Mouse (Mus musculus) kidney, postnatal 10 days (tissue): Measurements from ENCODE around the gene Fndc10.
"Not testable (repeated sequence)": the region's sequence is repeated elsewhere in the genome, so short reads cannot be mapped to it uniquely, and the experiment has no call there.

Experiments used
- DNase-seq: peaks from one replicate; pipeline ENCODE4 v3.0.0; 2021; ENCODE audit warnings: mixed read lengths

The Fndc10 gene

DNA sequence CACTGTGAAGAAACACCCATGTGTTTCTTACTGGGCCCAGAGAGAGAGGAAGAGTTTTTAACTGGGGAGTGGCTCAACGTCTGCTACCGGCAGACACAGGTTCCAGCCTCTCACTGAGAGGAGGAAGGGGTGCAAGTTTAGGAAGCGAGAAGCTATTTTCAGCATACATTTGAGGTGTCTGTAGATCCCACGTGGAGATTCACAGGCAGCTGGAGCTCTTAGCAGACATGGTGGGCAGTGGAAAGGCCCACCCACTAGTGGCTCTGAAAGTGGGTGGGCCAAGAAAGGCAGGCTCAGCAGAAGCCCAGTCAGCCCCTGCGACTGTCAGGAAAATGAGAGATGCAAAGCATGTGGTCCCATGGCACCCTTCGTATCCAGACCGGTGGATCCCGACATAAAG lies 44.1 kb downstream of the Fndc10 start:
- no peak for DNase-seq

DNA sequence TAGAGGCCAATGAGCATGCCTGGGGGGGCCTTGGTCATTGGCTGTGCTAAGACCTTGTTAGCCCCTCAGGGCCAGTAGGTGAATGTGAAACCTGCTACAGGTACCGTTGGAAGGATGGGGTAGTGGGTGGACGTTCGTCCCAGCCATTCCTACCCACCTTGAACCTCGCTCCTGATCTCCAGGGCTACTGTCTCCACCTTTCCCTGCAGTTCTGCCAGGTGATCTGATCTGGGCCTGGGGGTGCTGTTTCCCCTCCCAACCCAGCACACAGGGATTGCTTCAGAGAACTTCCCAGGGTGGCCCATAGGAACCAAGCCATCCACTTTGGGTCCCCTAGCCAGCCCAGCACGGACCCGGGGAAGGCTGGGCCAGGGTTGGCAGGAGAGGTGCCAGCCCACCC lies 45.0 kb downstream of the Fndc10 start:
- DNase-seq, result no peak

DNA sequence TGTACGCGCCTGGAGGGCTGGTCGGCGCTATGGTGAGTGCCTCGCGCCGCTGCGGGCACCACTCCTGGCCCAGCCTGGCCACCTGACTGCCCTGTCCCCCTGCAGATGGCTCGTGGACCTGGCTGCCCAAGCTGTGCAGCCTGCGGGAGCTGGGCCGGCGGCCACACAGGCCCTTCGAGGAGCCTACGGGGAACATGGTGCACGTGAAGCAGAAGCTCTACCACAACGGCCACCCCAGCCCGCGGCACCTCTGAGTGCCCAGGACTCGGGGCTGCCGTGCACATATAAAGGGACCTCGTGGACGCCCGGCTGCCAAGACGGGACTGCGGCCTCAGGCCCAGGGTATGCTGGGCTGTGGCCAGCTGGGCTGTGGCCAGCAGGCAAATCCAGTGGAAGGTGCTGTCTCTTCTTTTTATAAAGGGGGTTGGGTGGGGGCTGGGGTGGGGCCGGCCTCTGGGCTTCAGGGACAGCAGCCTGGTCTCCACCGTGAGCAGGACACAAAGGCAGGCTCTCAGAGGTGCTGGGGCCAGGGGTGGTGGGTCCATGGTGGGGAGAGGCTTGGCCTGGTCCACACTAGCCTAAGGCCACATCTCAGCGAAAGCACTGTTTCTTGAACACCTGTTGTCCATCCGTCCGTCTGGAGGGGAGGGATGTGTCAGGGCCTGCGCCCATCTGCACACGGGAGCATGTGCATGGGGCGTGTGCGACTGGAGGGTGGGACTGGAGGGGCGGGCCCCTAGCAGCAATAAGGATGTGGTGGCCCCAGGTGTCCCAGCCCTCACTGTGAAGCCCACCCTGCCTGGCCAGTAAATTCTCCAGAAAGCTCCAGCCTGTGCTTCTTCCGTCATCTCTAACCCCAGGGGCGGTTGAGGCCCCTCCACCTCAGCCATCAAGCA lies 45.8 kb downstream of the Fndc10 start:
- DNase-seq, result no peak

DNA sequence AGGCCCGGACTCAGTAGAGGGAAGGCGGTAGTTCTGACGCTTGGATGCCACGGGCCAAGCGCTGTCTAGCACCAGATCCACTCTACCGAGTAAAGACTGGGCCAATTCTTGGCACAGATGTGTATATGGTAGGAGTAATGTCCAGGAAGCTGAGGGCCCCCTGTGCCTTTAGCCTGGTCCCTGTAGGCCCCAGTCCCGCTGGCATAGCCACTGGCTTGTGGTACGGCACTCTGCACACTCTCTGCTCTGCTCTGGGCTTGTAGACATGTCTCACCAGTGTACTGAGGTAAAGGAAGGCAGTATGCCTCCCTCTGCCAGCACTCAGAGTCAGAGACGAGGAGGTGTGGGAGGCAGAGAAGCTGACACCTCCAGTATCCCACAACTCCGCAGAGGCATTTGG lies 46.5 kb downstream of the Fndc10 start:
- not testable (repeated sequence) for DNase-seq

DNA sequence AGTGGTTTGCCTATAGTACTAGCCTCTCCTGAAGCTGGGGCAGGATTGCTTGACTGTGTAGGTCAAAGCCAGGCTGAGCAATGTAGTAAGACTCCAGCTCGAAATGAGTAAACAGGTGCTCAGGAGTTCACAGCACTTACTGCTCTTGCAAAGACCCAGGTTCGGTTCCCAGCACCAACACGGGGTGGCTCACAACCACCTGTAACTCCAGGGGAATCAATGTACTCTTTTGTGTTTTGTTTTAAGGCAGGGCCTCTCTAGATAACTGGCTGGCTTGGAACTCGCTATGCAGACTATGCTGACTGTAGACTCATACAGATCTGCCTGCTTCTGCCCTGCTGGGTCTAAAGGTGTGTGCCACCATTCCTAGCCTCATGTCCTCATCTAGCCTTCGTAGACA lies 48.5 kb downstream of the Fndc10 start:
- DNase-seq, result no peak

DNA sequence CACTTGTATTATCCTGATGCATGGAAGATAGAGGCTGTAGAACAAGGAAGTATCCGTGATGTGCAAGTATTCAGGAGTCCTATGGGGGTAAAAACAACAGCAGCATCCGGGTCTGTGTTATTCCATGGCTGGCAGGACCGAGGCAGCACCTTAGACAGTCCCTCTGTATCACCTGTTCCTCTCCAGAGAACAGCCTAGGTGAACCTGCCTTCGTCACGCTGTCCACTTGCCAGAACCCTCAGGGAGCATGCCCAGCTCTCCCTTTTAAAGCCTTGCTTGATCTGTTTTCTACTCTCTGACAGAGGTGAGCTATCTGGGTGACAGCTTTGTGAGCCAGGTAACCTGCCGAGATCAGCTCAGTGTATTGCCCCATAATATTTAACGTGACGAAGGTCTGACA lies 50.3 kb downstream of the Fndc10 start:
- DNase-seq, result no peak

DNA sequence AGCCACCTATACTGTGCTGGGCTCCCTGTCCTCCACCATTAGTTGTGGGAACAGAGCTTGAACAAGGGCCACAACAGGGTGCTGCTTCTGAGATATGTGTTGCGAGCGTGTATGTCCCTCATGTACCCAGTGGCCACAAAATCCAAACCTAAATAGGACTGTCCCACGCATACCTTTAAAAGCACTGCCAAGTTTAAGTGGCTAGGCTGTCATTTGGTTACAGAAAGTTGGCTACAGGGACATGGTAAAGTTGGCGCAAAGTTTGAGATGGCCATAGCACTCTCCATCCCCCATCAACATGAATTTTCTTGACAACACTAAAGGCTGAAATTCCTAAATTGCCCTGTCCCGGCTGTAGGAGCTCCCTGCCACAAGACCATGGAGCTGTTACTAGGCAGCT lies 51.0 kb downstream of the Fndc10 start:
- DNase-seq, result no peak
